Mouse (Mus musculus) brain, embryonic 14.5 days (tissue): ENCODE data around the gene Prpf38b. TPM values are rescaled to one million over a fixed set of nuclear protein-coding genes. Genes with fewer than 3 reads are reported as not detected.

Source experiments
- DNase-seq: peaks from one replicate; pipeline ENCODE4 v3.0.0-alpha.2; 2011; ENCODE audit warnings: low read depth
- CTCF ChIP-seq: fragments of 200-500 bp; IDR thresholded peaks from 2 replicates; pipeline ENCODE4 v1.5.1; 2012; ENCODE audit warnings: inconsistent platforms, mild to moderate bottlenecking, moderate library complexity, borderline replicate concordance; ENCODE audit not compliant: insufficient read depth, insufficient read length; ENCODE audit errors: extremely low read depth
- POLR2A ChIP-seq: fragments of 200-500 bp; IDR thresholded peaks from 2 replicates; pipeline ENCODE4 v1.6.1; 2012; ENCODE audit warnings: mild to moderate bottlenecking, inconsistent platforms, borderline replicate concordance; ENCODE audit not compliant: poor library complexity, insufficient read depth, insufficient read length, severe bottlenecking; ENCODE audit errors: extremely low read depth
- polyA plus RNA-seq: library from polyadenylated mRNA; depleted of rRNA; stranded (reverse); fragments of >200 nt; gene quantifications from 2 replicates; pipeline ENCODE4 v1.2.3, GENCODE M21; 2012; rRNA removed

The Prpf38b gene
- polyA plus RNA-seq, result 68.0 and 78.4 TPM in 2 replicates

DNA sequence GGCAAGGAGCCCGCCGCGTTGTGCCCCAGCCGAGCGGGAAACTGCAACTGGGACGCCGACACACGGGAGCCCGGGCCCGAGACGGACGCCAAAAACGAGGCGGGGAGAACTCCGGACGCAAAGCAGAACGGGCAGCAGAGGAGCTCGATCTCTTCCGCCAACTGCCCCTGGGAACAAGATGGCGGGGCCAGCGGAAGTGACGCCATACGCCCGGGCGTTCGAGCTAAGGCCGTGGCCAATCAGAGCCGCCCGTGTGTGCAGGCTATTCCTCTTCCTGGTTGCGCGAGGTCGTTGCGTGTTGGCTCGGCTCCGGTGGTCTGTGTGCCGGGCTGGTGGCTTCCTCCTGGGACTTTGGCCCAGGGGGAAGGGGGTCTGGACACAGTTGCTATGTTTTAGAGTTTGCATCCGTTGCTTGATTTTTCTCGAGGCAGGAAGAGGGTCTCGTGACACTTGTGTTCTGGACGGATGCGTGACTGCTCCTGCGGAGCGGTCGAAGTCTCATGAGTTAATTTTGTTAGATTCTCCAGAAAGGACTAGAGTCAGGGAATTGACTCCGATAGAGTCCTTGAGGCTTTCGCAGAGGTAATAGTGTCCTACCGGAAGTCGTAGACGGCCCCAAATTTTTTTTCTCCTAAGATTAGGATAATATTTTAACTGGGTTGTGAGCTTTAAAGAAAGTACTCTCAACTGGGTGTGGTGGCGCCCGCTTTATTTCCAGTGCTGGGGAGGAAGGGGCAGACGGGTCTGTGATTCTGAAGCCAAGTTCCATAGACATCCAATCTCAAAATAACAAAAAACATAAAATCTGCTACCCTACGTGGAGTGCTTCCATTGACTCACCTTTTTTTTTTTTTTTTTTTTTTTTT lies at the start of gene Prpf38b:
Prpf38b (minus strand) TSS at position 180 of the 866 bp plus-strand sequence.
- DNase-seq, result peak; percentile 99
- peak; percentile 57; the same call in 1 of the 2 replicates for TF ChIP-seq POLR2A
- TF ChIP-seq CTCF, result no peak

DNA sequence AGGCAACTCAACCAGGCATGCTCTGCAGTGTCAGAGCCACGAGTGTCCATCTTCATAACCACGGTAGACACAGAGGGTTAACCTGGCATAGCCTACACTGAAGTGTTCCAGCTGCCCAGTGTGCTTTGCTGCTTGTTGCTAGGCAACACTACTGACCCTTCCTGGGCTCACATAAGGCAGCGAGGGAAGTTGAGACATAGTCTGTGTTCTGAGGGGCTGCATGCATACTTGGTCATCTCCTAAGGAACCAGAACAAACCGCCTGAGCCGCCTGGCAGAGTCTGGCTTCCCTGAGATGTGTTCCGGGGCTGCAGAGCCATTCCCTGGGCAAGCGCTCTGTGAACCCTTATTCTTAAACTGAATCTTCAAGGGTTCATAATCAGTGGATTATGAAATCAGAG lies 49.7 kb upstream of the Prpf38b start:
- TF ChIP-seq POLR2A, result no peak
- TF ChIP-seq CTCF, result no peak
- DNase-seq, result peak; percentile 88

DNA sequence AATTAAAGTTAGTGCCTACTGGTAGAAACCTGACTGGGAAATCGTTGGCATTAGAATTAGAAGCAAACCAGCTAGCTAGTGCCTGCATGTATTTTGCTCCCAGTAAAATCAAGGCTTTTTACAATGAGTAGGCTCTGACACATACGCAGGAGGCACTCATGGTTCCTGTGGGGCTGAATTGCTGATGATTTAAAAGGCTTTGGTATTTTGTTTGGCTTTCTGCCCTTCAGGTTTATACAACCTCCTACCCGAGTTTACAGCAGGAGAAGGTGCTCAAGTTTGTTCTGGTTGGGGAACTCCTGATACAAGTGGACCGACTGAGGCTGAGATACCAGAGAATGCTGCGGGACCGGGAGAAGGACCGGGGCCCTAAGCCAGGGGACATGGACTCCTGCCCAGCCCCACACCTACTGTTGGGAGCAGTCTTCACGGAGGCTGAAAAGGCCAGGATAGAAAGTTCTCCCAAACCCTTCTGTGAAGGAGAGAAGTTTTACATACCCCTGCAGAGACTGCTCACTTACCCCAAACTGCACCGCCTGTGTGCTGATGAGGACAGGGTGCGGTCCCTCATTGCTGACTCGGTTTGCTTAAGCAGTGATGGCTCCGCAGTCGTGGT lies 48.3 kb upstream of the Prpf38b start:
- no peak for TF ChIP-seq CTCF
- no peak for TF ChIP-seq POLR2A

DNA sequence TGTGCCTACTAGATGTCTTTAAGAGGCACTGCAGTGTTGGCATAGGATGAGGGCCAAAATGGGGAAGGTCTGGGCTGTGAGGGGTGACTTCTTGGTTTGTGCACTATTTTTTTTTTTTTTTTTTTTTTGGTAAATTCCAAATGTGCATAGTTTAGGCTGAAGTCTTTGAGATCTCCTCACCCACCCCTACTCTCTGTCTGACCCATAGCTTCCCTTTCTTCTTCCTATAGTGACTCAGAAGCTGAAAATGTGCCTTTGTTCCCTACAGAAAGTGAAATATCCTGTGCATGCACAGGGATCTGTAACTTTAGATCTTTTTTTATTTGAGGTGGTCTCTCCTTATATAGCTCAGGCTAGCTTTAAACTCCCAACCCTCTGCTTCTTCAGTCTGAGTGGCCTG lies 46.4 kb upstream of the Prpf38b start:
- no peak for DNase-seq
- no peak for TF ChIP-seq POLR2A
- no peak for TF ChIP-seq CTCF

More for the DNA sequence above, 48.3 kb upstream of the Prpf38b start:
- DNase-seq, result no peak

DNA sequence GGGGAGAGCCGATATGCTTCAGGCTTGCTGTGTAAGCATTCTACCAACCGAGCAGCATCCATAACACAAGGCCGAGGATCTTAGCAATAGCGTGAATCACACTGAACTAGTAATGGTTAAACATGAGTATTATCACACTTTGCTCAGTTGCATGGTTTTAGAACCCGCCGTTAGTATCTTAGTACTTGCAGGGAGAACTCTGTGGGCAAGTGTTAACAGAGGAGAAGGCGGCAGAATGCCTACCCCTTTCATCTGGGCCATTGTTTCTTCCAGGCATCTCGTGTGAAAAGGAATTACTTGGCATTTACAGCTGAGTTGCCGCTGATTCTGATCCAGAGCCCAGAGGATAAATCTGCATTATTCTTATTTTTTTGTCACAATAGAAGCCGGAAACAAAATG lies 29.5 kb upstream of the Prpf38b start:
- DNase-seq, result no peak
- no peak for TF ChIP-seq POLR2A
- TF ChIP-seq CTCF, result no peak

DNA sequence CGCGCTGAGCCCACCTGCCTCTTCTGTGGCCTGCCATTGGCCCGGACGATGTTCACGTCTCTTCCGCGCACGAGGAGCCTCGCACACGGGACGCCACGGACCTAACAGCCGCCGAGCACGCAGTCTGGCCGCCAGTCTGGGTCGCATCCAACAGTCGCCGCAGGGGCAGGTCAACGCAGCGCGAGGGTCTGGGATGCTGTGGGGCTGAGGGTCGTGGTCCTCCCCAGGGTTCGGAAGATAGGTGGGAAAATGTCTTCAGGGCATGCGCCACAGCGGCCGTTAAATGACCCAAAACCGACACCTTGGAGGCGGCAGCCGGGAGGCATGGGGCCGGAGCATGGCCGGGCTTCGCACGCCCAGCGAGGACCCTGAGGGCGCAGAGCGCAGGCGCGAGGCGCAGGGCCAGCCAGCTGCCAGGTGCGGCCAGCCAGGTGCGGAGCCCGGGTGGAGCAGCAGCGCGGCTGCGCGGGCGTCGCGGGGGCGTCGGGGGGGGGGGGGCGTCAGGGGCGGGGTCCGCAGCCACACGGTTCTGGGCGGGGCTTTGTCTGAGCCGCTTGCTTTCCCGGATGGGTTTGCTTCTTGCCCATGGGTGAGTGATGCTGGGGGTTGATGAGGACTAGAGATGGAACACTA lies 28.6 kb upstream of the Prpf38b start, which contains the start of gene Gm9857:
Gm9857 (minus strand) TSS at position 445 of the 633 bp plus-strand sequence.
- TF ChIP-seq CTCF (no peak), POLR2A (no peak)
- DNase-seq, result peak; percentile 47

DNA sequence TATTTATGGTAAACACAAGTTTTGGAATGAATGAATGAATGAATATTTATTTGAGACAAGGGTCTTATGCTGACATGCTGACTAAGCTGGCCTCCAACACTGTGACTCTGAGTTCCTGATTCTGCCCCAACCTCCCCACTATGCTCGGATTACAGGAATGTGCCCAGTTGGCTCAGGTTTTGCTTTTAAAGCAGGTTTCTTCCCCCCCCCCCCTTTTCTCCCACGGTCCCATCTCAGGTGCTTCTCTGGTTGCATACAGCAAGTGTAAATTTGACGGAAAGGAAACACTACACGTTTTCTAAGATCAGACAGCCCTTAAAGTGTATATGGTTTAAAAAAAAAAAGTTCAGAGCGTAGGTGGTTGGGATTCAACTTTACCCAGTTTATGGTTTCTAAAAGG lies 28.0 kb upstream of the Prpf38b start, which contains the start of gene Henmt1:
Henmt1 (plus strand) TSS at position 301 of the 400 bp plus-strand sequence.
- no peak for TF ChIP-seq CTCF
- TF ChIP-seq POLR2A, result no peak
- DNase-seq, result no peak

DNA sequence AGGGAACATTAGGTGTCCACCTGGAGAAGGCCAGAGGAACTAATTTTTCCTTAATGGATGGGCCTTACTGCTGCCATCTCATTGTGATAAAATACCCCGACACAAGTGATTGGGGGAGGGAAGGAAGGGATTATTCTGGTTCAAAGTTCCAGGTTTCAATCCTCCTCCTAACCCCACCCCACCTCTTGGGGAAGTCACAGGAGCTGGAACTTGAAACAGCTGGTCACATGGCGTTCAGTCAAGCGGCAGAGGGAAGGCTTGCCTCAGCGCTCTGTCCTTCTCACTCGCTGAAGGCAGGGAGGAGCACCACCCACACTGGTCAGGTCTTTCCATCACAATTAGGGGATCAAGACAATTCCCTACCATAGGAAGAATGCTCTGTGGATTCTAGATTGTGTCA lies 27.2 kb upstream of the Prpf38b start:
- no peak for DNase-seq
- TF ChIP-seq POLR2A, result no peak
- no peak for TF ChIP-seq CTCF

DNA sequence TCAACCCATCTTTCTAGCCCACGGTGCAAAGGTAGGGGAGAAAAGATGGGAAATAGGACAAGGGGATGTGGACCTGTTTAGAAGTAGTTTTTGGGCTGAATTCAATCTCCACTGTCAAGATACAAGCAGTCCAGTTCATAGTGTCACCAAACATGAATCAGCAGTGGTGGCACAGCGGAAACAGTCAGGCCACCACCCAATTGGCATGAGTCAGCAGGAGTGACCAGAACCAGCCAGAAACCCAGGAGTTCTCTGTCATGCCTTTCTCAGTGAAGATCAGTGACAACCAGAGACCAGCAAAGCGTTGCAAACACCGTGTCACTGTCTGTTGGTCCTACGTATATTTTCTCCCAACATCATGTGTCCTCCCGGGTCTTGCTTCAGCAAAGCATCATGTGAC lies 22.0 kb upstream of the Prpf38b start:
- DNase-seq, result no peak
- TF ChIP-seq POLR2A, result no peak
- no peak for TF ChIP-seq CTCF

DNA sequence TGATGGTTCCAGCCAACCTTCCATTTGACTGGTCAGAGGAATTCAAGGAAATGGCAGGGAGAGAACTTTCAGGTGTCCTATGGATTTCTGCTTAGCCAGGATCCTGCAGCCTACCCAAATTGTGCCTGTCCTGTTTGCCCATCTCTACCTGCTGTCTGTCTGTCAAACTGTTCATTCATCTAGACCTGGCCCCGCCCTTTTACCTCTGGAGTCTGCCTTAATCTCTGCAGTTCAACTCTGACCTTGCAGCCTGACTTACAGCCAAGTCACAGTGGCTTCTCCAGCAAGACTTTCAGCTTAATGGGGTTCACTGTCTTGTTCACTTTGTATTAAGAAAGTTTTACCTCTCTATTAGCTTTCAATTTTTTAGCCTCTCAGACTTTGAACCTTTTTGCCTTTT lies 14.8 kb upstream of the Prpf38b start:
- no peak for DNase-seq

DNA sequence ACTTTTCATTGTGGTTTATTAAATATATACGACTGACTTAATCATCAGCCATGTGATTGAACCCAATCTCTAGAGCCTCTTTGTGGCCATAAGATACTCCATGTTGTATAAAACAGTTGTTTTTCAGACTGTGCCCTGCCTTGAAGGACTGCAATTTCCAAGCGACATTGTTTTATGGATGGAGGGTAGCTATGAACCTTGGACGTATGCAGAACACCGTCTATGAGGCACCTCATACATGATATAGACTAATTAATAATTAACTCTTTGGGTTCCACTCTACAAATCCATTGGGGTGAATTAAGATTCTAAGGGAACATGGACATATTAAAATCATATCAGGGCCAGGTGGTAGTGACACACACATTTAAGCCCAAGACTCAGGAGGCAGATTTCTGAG lies 14.2 kb upstream of the Prpf38b start:
- no peak for TF ChIP-seq CTCF
- no peak for TF ChIP-seq POLR2A
- no peak for DNase-seq

More for the DNA sequence above, 14.8 kb upstream of the Prpf38b start:
- no peak for TF ChIP-seq CTCF
- TF ChIP-seq POLR2A, result no peak
